Mouse (Mus musculus) cerebellum, postnatal 14 days (tissue): ENCODE measurements around the gene Olfr732.

Experiments
- DNase-seq, 2 experiments: peaks; one replicate each; pipeline ENCODE4 v3.0.0; 2021; ENCODE audit warnings: mixed read lengths in 2 of 2

Gene Olfr732

GRCm38 (mm10) chr14:50284106-50284505, at the start of gene Olfr732:
TSS of gene Olfr732 (minus strand) at chr14:50284206.
- DNase-seq = no peak

GRCm38 (mm10) chr14:50326661-50327060, 42.7 kb upstream of the Olfr732 start, which contains the start of gene Olfr734:
TSS of gene Olfr734 (minus strand) at chr14:50326761.
- DNase-seq = no peak

- DNase-seq = no peak
Observed at GRCm38 (mm10) chr14:50301422-50301821, 17.4 kb upstream of the Olfr732 start, which contains the start of gene Olfr733. TSS of gene Olfr733 (minus strand) at chr14:50301522.

- DNase-seq = no peak
Observed at GRCm38 (mm10) chr14:50241766-50242165, 42.2 kb downstream of the Olfr732 start, which contains the start of gene Olfr731. TSS of gene Olfr731 (minus strand) at chr14:50241866.
